Mouse (Mus musculus): ENCODE measurements around the gene Fto. TPM values are rescaled to one million over a fixed set of nuclear protein-coding genes. Genes with fewer than 3 reads are reported as not detected.

Fto gene
- polyA plus RNA-seq, 2 experiments from 2014 or later = 86.2 to 118 TPM

DNA sequence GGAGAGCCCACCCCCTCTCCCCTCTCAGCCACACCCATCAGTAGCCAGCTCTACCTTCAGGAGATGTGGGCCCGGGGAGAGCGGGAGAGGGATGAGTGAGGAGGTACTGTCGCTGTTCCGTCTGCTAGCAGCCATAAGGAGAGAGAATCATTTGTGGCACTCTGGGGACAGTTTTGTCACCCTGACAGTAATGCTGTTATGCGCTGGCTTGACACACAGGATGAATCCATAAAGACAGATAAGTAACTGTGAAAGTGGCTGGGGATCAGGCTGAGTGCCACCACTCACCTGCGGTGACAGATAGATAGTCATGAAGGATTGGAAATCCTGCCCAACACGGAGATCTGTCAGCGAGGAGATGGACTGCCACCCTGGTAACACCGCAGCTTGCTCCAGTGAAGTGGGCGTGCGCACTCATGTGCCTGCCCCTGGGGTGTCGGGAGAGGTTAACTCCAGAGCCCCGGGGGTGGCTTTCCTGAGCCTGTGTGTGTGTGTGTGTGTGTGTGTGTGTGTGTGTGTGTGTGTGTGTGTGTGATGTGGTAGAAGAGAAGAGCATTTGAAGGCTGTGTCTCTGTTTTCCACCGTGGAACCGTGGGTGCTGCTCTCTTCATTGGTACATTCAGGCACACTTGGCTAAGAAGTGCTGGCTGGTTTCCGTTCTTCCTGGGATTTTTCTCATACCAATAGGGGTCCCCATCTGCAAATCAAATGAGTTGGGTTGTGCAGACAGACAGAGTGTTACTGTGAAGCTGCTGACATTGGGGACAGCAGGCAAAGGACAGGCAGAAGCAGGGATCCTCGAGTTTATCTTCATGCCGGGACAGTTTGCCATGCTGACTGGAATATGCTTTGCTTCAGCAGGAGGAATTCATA is 312.6 kb downstream of the Fto start:
- ATAC-seq = no peak

DNA sequence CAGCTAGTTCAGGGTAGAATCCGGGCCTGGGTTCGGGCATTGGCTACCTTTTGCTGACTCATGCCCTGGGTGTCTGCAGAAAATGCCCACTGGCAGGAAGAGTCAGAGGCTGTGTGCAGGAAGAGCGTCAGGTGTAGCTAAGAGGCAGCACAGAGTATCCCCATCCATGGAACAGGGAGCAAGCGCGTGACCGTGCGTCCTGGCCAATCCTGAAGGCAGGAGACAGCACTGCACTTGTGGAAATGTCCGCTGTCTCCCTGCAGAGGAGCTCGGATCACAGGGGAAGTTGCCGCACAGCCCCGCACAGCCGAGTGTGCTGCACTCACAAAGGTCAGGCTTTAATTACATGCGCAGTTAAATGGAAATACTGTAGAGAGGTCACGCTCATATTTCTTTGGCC is 316.3 kb downstream of the Fto start:
- no peak for ATAC-seq

DNA sequence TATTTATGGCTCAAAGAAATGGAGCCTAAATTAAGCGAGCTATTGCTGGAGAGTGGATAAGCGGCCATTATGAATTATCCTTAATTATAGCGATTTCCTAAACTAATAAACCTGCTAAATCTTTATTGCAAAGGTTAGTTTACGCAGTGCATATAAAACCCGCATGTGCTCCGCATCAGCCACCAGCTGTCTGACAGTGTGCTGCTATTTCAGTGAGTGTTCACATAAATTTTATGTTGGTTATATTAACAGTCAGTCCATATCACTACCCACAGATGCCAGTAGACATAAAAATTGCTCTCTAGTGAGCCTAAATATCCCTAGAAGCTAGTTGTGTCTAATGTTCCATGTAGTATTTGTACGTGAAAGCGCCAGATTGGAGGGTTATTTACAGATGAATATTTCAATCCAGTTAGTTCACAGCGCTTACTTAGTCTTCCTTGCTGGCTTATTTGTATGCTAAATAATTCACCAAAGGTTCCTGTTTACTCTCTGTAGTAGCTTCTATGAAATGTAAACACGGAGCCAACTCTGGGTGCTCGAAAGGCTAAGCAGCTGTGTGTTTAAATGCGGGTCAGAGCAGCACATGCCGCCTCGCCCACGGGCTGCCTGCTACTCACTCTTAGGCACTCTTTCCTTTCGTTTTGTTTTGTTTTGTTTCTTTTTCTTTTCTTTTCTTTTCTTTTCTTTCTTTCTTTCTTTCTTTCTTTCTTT is 317.2 kb downstream of the Fto start:
- no peak for ATAC-seq

DNA sequence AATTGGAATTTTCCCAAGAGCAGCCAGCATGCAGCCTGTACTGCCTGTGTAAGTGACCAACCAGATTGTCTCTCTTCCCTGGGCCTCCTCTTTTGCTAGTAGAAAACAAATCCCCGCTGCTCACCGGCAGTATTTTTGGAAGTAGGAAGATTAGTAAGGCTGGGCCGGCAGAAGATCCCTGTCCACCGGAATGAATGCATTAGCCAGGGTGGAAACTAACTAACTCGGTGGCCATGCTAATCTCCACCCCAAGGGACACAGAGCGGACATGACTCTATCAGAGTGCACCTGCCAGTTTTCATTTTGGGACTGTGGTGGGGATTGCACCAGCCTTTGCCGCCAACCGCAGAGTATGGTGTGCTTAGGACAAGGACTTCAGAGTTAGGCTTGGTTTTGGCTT is 319.1 kb downstream of the Fto start:
- ATAC-seq = no peak

DNA sequence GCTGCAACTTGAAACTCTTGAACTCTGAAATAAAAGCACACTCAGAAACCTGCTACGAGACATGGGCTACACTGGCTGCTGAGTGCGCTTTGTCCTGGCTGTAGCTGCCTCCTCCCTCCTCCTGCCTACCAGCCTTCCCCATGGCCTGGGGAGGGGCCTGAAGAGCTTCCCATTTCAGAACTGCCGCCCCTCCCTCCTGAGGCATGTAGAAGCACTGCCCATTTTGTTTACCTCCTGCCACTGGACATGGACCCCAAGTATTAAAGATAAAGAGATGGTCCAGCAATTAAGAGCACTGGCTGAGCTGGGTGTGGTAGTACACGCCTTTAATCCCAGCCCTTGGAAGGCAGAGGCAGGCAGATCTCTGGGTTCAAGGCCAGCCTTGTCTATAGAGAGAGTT is 322.1 kb downstream of the Fto start:
- no peak for ATAC-seq

DNA sequence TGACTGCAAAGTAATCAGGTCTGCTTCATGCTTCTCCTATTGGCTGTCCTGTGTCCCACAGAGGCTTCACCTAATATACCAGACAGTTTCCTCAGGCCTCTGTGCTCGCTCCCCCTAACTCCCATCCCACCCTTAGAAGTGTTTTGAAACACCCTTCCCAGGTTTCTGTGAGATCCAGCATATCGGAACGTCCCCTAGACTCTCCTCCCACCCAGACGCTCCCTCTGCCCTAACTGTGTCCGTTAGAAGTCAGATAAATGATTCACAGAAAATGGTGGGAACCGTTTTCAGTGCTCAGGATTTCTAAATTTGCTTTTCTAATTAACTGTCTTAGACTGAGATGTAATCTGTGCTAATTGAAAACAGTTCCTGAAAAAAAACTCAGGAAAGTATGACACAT is 323.6 kb downstream of the Fto start:
- ATAC-seq = no peak

DNA sequence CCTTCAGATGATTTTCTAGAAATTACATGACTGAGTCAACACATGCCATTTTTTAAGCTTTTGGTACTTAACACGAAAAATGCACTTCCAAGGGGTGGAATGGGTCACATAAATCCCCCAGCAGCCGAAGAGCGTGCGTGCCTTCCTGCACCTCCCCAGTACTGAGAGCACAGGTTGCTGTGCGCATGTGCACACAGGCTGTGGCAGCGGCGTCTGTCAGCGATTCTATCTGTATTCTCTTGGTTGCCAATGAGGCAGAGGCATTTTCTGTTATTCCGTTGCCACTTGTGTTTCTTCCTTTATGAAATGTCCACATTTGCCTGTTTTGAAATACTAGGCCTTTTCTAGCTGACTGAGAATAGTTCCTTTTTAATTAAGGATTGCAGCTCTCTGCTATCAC is 324.4 kb downstream of the Fto start:
- ATAC-seq = no peak

DNA sequence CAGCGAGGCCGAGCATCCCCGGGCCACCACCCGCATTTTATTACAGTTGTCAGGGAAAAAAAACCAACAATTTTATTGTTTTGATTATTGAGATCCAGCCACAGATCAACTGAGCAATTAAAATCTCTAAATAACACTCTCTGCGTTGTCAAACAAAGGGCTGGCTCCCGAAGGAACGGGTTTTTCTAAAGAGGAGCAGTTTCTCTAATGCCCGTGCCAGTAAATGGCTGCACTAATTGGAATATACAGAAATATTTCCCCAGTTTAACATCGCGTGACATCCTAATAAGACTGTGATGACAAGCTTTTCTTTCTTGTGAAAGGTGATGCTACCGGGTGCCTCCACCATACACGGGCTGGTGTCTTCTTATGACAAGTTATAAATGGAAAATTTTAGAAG is 324.9 kb downstream of the Fto start:
- no peak for ATAC-seq

DNA sequence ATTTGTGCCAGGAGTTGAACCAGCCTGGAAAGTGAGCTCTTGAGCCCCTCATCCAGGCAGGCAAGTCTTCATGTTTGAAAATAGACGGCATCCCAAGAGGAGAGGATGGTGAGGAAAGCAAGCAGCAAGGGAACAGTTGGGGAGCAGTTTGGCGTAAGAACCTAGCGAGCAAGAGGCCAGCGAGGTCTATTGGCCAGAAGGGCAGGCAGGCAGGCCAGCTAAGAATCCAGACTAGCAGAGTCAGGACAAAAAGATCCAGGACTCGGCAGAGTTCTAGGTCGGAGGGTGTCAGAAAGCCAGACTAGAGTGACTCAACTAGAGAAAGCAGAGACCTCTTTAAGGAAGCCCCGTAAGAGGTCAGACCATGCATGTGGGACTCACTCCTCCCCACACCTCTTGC is 327.1 kb downstream of the Fto start:
- ATAC-seq = no peak

DNA sequence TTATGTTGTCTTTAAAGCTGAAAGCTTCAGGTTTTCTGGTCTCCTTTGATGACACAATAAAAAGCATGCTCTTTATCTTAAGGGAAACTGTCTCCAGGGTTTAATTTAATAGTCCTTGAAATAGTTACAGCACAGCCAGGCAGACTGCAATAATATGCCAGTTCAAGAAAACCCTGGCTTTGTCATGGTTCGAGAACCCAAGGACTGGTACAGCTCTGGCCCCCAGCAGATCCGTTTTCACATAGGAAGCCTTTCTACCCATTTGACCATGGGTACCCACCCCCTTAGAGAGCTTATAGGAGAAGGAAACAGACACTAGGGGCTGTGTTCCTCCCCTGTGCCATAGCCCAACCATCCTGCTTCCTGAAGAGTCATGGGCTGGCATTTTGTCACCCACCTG is 332.2 kb downstream of the Fto start:
- no peak for ATAC-seq

DNA sequence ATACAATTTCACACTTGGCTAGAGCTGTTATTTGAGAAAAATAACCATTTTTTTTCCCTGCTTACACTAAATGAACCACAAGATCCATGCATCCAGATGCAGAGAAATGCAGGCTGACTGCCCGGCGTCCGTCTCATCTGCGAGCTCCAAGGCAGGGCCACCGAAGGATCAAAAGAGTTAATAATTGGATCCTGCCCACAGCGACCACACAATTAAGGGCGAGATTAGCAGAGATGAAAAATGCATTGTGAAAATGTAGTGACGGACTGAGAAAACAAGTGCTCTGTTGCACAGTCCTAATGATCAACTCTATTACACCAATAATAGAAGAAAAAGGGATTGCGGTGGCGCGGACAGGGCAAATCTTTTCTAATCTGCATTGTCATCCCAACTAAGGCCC is 334.6 kb downstream of the Fto start:
- no peak for ATAC-seq

DNA sequence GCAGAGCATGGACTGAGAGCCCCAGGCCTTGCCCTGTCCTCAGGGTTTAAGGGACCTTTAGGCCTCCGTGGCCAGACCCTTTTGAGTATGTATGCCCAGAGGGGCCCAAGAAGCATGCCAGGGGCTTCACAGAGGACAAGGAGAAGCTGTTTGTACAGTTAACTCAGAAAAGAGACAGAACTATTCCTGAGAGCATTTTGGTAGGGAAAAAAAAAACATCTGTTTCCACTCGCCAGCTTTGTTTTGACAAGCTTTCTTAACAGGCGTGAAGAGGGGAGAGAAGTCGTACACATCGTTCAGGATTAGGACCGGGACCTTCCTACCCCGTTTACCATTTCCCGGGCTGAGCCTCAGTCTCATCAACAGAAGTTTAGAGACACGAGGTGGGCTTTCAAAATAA is 335.5 kb downstream of the Fto start:
- ATAC-seq = no peak

DNA sequence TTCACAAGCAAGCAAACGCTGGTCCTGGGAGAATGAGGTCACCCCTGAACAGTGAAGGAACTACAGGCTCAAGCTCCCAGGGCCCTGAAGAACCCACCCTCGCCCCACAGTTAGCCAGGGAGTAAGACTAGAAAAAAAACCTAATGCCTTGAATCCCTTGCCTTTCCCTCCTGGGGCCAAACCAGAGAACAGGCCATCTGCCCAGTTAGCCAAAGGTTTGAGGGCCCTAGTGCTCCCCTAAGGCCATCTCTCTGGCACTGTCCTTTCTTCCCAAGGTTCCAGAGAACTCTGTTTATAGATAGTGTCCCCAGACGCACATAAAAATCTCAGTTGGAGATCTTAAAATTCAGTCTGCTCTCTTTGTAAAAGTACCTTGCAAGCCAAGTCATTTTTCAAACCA is 340.2 kb downstream of the Fto start:
- ATAC-seq = no peak

DNA sequence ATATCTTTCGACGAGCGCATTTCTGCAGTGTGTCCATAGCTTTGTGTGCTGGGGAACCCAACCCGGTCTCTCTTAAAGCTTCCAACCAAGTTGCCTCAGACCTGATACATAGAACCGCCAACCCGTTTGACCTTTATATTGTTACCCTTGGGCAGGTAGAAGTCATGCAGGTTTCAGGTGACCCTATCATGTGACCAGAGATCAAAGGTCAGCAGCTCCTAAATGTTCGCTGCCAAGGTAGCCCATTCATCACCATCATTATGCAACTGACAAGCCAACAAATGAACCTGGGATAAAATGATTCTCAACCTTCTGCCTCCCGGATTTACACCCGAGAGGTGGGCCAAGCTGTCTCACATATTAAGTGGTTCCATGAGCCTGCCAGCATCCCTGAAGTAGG is 344.1 kb downstream of the Fto start:
- ATAC-seq = no peak

DNA sequence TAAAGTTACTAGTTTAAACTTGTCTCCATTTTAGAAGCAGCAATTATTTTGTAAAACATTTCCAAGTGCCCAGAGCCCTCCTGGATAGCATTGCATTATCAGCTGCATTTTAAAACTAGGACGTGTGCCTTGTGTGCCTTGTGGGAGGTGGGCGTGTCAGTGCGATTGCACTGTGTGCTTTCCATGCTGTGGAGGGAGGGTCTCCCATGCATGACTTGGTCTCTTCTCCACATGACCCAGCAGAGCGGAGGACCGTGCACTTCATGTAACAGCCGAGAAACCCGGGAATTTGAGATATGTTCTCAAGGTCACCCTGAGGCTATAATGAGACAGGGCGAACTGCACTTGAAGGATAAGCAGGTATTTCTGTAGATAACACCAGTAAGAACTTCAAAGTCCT is 347.6 kb downstream of the Fto start:
- ATAC-seq = no peak

DNA sequence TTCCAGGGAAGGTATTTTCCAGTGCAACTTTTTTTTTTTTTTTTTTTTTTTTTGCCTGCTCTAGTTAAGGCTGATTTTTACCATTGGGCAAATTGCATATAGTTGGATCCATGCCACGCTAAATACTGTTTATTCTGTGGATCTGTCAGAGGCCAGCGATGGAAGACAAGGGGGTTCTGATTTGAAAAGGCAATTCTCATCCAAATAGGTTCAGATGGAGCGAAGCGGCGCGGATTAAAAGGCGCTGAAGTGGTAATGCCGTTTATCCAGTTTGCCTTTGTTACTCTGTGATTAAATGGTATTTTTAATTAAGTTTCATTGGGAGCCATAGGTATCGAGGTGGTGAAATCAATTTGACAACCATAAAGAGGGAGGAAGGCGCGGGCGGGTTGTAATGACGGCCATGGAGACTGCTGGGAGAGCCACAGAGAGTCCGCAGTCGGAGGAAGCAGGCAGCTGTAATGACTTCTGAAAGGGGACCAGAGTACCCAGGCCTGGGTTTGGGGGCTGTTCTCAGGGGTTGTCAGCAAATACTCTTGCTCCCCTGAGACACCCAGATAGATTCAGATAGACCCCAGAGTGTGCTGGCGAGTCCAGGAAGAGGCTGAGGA is 356.2 kb downstream of the Fto start:
- no peak for ATAC-seq

DNA sequence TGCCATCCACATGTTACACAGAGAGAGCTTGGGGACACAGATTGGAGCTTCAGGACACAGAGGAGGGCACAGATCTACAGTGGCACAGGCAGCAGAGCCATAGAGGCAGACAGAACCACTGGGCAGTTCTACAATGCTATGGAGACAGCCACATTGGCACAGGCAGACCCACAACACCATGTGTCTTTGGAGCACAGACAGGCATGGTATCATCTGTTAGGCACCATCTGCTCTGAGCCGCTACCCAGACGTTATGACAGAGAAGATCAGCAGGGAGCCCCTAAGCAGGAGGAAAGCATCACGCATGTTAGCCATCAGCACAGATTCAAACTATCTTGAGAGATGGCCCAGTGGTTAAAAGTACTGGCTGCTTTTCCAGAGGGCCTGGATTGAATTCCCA is 363.6 kb downstream of the Fto start:
- ATAC-seq = no peak

DNA sequence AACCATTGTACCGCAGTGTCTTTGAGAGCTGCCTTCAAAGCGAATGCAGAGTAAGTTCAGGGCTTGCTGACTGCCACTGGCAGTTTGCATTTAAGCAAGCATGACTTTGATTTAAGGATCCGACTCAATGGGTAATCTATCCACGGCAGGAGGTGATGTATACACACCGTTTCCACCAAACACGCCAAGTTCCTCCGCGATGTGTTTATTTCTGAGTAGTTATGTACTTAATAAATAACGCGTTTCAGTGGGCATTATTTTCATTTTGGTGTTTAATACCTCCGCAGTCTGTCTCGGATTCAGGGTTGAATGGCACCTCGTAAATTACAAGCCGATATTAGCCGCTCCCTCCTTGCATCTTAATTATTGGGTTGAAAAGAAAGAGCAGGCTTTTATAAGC is 366.1 kb downstream of the Fto start:
- ATAC-seq = no peak

DNA sequence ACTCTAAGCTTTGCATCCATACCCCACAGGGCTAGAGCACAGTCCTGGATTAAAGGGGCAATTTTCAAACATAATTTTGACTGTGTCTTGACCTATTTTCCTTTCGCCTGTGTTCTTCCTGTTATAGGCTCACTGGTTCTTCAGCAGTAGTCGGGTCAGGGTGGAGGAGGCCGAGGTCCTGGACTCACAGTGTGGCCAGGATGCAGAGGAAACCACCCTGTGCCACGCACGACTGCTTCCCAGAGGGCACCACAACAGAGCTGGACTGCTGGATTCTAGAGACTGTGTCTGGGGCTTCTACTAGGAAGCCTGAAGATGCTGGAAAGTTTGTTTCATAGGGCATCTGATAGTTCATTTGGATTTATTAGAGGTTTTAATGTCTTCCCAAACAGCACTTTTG is 366.8 kb downstream of the Fto start:
- ATAC-seq = no peak

DNA sequence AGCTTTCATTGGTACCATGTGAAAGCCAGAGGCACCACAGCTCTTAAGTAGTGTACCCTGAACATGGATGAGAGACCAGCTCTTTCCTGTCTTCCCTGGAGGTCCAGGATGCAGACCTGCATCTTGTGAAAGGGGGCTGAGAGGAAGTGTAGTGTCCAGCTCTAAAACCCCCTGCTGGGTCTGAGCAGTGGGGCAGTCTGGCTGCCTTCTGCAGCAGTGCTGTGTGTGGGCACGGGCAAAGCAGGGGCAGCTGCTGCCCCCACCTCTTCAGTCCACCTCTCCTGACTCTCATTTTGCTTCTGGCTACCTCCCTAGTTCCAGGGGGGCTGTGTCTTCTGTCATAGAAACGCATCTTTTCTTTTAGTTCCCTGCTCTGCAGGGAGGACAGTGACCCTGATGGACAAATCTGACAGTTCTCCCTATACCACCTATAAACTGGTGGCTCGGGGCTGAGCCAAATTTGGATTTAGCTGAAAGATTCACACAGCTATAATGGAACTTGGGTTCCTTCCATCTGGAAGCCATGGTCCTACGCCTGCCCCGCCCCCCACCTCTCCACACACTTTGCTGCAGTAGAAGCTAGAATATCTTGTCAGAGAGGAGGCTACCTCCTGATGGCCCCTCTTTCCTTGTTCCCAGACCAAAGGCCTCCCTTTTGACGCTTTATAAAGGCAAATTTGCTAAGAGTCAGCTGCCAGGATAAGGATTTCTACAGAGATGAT is 371.4 kb downstream of the Fto start:
- ATAC-seq = no peak

DNA sequence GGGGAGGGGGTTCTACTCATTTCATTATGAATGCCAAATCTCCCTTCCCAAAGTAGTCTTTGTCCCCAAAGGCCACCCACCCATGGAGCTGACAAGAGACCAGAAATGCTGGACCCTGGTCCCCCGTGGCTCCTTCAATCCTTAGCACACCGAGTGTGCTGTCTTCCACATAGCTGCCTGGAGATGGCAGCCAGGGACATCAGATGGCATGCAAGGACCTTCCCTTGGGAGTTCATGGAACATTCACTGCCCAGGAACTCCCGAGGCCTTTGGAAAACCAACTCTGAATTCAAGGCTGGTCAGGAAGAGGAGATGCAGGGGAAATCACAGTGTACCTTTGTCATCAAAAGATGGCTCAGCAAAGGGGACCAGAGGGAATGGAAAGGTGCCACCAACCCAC is 372.1 kb downstream of the Fto start:
- no peak for ATAC-seq

DNA sequence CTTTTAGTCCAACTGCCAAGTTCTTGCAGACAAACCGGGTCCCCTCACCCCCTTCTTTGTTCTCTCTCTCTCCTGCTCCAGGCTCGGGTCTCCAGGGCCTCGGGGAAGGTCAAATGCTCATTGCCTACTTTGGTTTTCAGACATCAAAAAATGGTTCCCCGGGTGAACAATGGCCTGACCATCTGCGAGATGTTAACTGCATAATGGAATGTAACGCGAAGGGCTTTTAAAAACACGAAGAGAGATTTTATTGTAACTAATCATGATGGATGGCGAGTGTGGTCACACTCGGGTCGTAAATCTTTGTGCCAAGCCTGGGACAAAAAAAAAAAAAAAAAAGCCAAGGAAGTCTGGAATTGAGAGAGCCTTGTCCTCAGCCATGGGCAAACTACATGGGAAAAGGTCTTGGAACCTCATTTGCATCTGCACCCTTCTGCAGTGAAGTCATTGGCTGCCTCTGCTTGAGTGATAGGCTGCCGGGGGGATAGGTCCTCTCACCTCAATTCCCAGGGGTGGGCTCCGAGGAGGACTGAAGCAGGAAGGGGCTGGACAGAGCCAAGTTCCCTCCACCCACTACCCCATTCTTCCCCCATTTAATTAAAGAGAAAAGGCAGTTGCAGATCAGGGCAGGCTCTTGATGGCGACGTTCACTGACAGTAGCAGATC is 378.9 kb downstream of the Fto start:
- no peak for ATAC-seq

DNA sequence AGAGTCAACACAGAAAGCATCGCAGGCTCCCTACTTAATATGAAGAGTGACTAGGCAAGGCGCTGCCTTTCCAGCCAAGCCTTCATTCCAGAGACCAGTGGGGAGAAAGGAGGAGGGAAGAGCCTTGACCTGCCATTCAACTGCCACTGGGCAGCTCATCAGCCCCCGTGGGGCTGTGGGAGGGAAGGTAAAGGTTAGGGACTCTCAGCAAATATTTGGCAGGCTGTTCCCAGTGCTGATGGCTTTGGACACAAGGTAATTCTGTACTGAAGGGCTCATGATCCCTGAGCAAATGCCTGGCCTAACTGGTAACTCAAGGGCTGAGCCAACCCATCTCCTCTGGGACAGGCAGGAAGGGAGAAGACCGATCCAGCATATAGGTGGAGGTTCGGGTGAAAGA is 393.2 kb downstream of the Fto start:
- no peak for ATAC-seq

All from CD4-positive, CD25-positive, alpha-beta regulatory T cell, adult 4 months (primary cell).